Mouse (Mus musculus) hindbrain, embryonic 11.5 days (tissue): ENCODE data around the gene Tex21. TPM values are rescaled to one million over a fixed set of nuclear protein-coding genes. Genes with fewer than 3 reads are reported as not detected.
"Not testable (repeated sequence)": the region's sequence is repeated elsewhere in the genome, so short reads cannot be mapped to it uniquely, and the experiment has no call there.

Experiments
- ATAC-seq: fragments of 200-750 bp; cut with Nextera tagmentation; 2 replicates; pipeline ENCODE4 v1.8.0; 2017; ENCODE audit warnings: mild to moderate bottlenecking, moderate TSS enrichment, moderate library complexity; ENCODE audit not compliant: low FRiP score
- DNase-seq: peaks from one replicate; pipeline ENCODE4 v3.0.0-alpha.2; 2015; ENCODE audit warnings: low spot score
- H3K27ac ChIP-seq: fragments of 300-500 bp; sonication (generic); 2 replicates; pipeline ENCODE4 v1.5.1; 2014; ENCODE audit warnings: mild to moderate bottlenecking, low read depth, low read length
- H3K27me3 ChIP-seq: fragments of 300-500 bp; sonication (generic); 2 replicates; pipeline ENCODE4 v1.6.1; 2014; ENCODE audit warnings: mild to moderate bottlenecking, low read length, moderate library complexity, mixed read lengths; ENCODE audit not compliant: control insufficient read depth, insufficient read depth
- H3K36me3 ChIP-seq: fragments of 300-500 bp; sonication (generic); 2 replicates; pipeline ENCODE4 v1.6.1; 2014; ENCODE audit warnings: mild to moderate bottlenecking, low read length, moderate library complexity, mixed read lengths; ENCODE audit not compliant: control insufficient read depth, insufficient read depth
- H3K4me1 ChIP-seq: fragments of 300-500 bp; sonication (generic); replicated peaks from 2 replicates; pipeline ENCODE4 v1.6.1; 2014; ENCODE audit warnings: low read length, mixed read lengths; ENCODE audit not compliant: control insufficient read depth, insufficient read depth
- H3K4me2 ChIP-seq: fragments of 300-500 bp; sonication (generic); replicated peaks from 2 replicates; pipeline ENCODE4 v1.6.1; 2014; ENCODE audit warnings: mild to moderate bottlenecking, low read depth, low read length
- H3K4me3 ChIP-seq: fragments of 300-500 bp; sonication (generic); 2 replicates; pipeline ENCODE4 v1.5.1; 2014; ENCODE audit warnings: low read depth, low read length
- H3K9ac ChIP-seq: fragments of 300-500 bp; sonication (generic); 2 replicates; pipeline ENCODE4 v1.6.1; 2014; ENCODE audit warnings: low read depth, low read length
- H3K9me3 ChIP-seq: fragments of 300-500 bp; sonication (generic); 2 replicates; pipeline ENCODE4 v1.6.1; 2016; ENCODE audit warnings: low read length; ENCODE audit not compliant: control insufficient read depth
- WGBS: fragments of 180-500 bp; shearing (Covaris S2); extraction: QIAGEN DNeasy Blood & Tissue Kit; methylation state at CpG from one replicate; pipeline ENCODE4 v1.1.7; 2014; 5-methylcytosine and 5-hydroxymethylcytosine counted together
- polyA plus RNA-seq: library from polyadenylated mRNA; unstranded; fragments of >200 nt; fragmentation: Nextera tagmentation; extraction: Ambion mirVana; gene quantifications from 2 replicates; pipeline ENCODE4 v1.2.1, GENCODE M21; 2014

Gene Tex21
- polyA plus RNA-seq, 1 experiment from 2014 or later = not detected

DNA sequence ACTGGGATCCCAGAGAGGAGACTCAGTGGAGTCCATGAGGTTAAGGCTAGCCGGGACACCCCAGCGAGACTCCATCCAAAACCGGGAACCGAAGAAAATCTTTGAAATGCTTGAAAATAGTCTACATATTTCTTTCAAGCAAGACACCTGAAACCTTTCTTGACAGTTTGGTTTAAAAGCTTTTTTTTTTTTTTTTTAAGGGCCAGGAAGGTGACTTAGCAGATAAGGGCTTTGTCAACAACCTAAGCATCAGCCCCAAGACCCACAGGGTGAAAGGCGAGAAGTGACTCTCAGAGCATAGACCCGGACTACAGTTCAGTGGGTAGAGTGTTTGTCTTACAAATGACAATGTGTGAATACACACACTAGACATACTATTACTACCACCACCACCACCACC lies 11.3 kb downstream of the Tex21 start:
- no peak overlapping the region for H3K9ac ChIP-seq
- H3K27ac ChIP-seq = no peak overlapping the region
- H3K4me3 ChIP-seq = no peak overlapping the region
- ATAC-seq (no peak), DNase-seq (no peak)
- no peaks in the 10 kb centered on the region for H3K27me3 ChIP-seq
- 94% methylated on average over 6 of the region's 6 CpGs for WGBS
- no peaks in the 10 kb centered on the region for H3K9me3 ChIP-seq
- H3K36me3 ChIP-seq = no peaks in the 10 kb centered on the region
- no peaks in the 10 kb centered on the region for H3K4me1 ChIP-seq
- H3K4me2 ChIP-seq = no peak overlapping the region

DNA sequence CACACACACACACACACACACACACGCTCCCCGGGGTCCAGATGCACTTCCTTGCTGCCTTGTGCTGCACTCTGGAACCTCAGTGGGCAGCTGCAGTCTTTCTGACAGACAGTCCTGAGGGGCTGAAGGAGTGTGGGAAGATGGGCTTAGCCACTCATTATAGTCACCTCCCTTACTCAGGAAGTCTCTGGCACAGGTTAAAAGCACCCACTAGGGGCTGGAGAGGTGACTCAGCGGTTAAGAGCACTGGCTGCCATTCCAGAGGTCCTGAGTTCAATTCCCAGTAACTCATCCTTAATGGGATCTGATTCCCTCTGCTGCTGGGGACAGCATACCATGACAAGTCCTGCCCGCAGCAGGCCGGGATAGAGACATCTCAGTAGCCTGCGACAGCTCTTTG lies 15.9 kb downstream of the Tex21 start:
- no peak for ATAC-seq
- Histone ChIP-seq H3K4me3 (no peak overlapping the region), H3K36me3 (no peaks in the 10 kb centered on the region), H3K4me2 (no peak overlapping the region), H3K9me3 (no peaks in the 10 kb centered on the region), H3K4me1 (no peaks in the 10 kb centered on the region), H3K27me3 (no peaks in the 10 kb centered on the region), H3K9ac (no peak overlapping the region), H3K27ac (no peak overlapping the region)
- 78% methylated on average over 4 of the region's 6 CpGs for WGBS
- DNase-seq = no peak

DNA sequence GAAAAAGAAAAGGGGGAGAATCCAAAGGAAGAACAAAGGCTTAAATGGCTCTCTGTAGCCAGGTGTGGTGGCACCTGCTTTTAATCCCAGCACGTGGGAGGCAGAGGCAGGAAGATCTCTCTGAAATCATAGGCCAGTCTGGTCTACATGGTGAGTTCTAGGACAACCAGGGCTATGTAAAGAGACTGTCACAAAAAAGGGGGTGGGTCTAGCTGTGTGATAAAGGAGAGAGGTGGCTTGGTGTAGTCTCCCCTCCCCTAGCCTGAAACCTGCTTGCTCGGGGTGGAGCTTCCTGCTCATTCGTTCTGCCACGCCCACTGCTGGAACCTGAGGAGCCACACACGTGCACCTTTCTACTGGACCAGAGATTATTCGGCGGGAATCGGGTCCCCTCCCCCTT lies 24.4 kb downstream of the Tex21 start:
- H3K9ac ChIP-seq, ATAC-seq, H3K27me3 ChIP-seq, H3K27ac ChIP-seq, DNase-seq, H3K4me3 ChIP-seq, H3K9me3 ChIP-seq, H3K36me3 ChIP-seq, H3K4me1 ChIP-seq, H3K4me2 ChIP-seq: not testable (repeated sequence)
- WGBS = 70% methylated on average over 2 of the region's 8 CpGs

DNA sequence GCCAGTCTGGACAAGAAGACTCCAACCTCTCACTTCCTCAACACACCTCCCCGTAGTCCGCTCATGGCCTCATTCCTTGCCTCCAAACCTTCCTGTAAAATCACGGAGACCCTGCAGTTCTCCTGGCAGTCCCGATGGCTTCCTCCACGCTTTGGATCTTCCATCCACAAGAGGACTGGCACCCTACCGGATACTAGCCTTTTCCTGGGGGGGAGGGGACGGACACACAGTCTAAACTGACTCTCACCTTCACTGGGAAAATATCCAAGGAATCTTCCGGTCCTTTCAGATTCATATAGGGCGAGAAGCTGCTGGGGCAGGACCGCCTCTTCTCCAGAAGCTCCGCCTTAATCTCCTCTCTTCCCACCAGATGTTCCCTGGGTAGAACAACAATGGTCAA lies 29.8 kb downstream of the Tex21 start:
- Histone ChIP-seq H3K36me3 (no peaks in the 10 kb centered on the region), H3K4me2 (no peak overlapping the region), H3K27ac (no peak overlapping the region), H3K27me3 (no peaks in the 10 kb centered on the region), H3K4me1 (no peaks in the 10 kb centered on the region), H3K9me3 (no peaks in the 10 kb centered on the region), H3K4me3 (no peak overlapping the region), H3K9ac (no peak overlapping the region)
- ATAC-seq (no peak), DNase-seq (no peak)
- WGBS = 78% methylated on average over 11 of the region's 11 CpGs

DNA sequence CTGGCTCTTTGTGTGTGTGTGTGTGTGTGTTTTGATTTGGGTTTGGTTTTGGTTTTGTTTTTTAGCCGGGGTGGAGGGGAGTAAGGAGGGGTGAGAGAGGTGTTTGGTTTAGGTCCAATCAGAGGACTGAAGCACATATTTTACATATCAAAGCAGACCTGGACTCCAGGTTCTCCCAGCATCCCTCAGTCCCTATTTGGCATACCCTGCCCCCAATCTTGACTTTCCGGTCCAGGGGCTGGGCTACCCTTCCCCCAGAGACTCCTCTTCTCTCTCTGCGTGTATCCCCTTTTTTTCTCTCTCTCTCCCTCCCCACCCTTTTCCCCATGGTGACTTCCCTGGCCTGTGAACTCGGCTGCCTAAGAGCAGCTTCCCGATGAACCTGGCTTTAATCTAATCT lies 31.4 kb downstream of the Tex21 start:
- Histone ChIP-seq H3K9me3 (no peaks in the 10 kb centered on the region), H3K4me1 (no peaks in the 10 kb centered on the region), H3K36me3 (no peaks in the 10 kb centered on the region), H3K9ac (no peak overlapping the region), H3K27ac (no peak overlapping the region), H3K27me3 (no peaks in the 10 kb centered on the region), H3K4me2 (no peak overlapping the region), H3K4me3 (no peak overlapping the region)
- WGBS = 21% methylated on average over 5 of the region's 5 CpGs
- DNase-seq (no peak), ATAC-seq (no peak)

DNA sequence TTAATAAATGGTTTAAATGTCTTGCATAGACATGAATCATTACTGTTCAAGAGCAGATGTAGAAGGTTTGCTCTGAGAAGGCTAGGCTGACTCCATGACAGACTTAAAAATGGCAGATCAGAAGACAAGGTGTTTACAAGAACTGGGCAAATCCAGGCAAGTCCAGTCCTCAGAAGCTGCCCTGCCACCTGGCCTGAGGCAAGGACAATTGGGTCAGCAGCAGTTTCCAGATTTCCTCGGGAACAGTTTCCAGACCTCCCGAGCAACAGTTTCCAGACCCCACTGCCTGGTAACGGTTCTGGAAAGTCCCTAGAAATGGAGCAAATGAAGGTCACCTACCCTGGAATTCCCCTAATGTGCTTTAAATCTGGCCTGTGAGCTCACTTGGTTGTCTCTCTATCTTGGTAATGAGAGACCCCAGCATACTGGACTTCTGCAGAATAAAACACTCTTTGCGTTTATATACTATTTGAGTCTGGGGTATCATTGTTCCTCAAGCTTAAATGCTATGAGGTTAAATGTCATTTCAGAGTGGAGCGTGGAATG lies 37.0 kb downstream of the Tex21 start:
- no peaks in the 10 kb centered on the region for H3K27me3 ChIP-seq
- ATAC-seq (no peak), DNase-seq (no peak)
- no peak overlapping the region for H3K27ac ChIP-seq
- H3K9ac ChIP-seq = no peak overlapping the region
- H3K4me3 ChIP-seq = no peak overlapping the region
- no peaks in the 10 kb centered on the region for H3K4me1 ChIP-seq
- H3K4me2 ChIP-seq = no peak overlapping the region
- no peaks in the 10 kb centered on the region for H3K36me3 ChIP-seq
- 91% methylated on average over 5 of the region's 5 CpGs for WGBS
- H3K9me3 ChIP-seq = no peaks in the 10 kb centered on the region

DNA sequence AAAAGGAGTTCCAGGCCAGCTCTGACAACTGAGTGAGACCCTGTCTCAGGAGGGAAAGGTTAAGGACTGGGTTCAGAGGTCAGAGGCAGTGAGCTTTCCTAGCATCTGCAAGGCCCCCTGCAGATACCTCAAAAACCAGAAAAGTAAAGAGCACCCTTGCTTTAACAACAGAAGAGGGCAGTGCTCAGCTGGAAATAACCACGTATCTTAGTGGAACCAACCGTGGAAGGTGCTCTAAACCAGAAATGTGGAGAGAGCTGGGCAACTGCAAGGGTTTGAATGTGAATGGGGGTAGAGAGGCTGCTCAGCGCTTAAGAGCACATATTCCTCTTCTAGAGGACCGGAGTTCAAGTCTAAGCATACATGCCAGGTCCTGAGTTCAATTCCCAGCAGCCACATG lies 46.2 kb downstream of the Tex21 start:
- H3K4me3 ChIP-seq = no peak overlapping the region
- WGBS = 74% methylated on average over 4 of the region's 4 CpGs
- H3K4me2 ChIP-seq = no peak overlapping the region
- no peak for DNase-seq
- H3K9me3 ChIP-seq = no peaks in the 10 kb centered on the region
- no peak overlapping the region for H3K9ac ChIP-seq
- H3K36me3 ChIP-seq = no peaks in the 10 kb centered on the region
- H3K27me3 ChIP-seq = 0 out of 2 replicates have a peak, but pooled peaks cover 2% of the 10 kb centered on the region
- H3K4me1 ChIP-seq = peaks cover 3% of the 10 kb centered on the region; the same call in 1 of the 2 replicates
- ATAC-seq = no peak
- no peak overlapping the region for H3K27ac ChIP-seq

DNA sequence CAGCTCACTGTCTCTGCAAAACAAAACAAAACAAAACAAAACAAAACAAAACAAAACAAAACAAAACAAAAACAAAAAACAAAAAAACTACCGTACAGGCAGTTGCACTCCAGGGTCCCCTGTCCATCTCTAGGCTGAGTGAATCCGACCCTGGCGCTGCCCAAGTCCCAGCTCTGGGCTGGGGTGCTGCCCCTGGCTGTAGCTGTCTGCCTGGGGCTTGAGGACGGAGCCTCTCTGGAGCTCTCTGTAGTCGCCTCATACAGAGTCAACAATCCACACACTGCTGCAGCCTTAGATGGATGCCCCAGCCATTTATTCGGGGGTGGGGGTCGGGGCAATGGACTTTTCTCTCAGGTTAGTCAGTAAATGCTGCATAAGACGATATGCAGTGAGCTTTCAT lies 49.5 kb downstream of the Tex21 start:
- H3K4me3 ChIP-seq = no peak overlapping the region
- 0 out of 2 replicates have a peak, but pooled peaks cover 2% of the 10 kb centered on the region for H3K27me3 ChIP-seq
- no peak for DNase-seq
- 33% methylated on average over 8 of the region's 8 CpGs for WGBS
- no peaks in the 10 kb centered on the region for H3K9me3 ChIP-seq
- peak; percentile 56; the same call in 1 of the 2 replicates for ATAC-seq
- H3K27ac ChIP-seq = no peak overlapping the region
- no peaks in the 10 kb centered on the region for H3K36me3 ChIP-seq
- H3K4me1 ChIP-seq = peaks cover 3% of the 10 kb centered on the region; the same call in 1 of the 2 replicates
- H3K9ac ChIP-seq = peak overlapping the region; percentile 48; the same call in 1 of the 2 replicates
- H3K4me2 ChIP-seq = peak overlapping the region; percentile 75

DNA sequence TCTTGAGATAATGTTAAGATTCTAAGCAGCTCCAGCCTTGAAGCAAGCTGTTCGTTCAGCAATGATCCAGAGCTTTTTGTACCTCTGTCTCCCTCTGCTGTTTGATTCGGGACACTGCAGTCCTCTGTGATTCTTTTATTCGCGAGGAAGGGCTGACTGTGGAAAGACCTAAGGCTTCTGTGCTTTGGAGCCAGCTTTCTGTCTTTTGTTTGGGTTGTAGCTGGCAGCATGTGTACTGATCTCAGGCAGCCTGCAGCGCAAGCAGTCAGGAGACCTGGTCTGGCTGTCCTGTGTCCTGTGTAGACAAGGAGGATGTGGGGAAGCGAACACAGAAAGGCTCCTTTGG lies 49.9 kb downstream of the Tex21 start:
- DNase-seq (peak; percentile 91), ATAC-seq (peak; percentile 79)
- Histone ChIP-seq H3K9ac (peak overlapping the region; percentile 48; the same call in 1 of the 2 replicates), H3K9me3 (no peaks in the 10 kb centered on the region), H3K36me3 (no peaks in the 10 kb centered on the region), H3K4me3 (peak overlapping the region; percentile 26; the same call in 1 of the 2 replicates), H3K27me3 (0 out of 2 replicates have a peak, but pooled peaks cover 2% of the 10 kb centered on the region), H3K4me2 (peak overlapping the region; percentile 75), H3K27ac (no peak overlapping the region), H3K4me1 (peaks cover 3% of the 10 kb centered on the region; the same call in 1 of the 2 replicates)
- WGBS = 8% methylated on average over 6 of the region's 6 CpGs
